Mouse (Mus musculus) retina, embryonic 14.5 days (tissue): ENCODE measurements at regions not wholly inside any gene's neighbourhood (a gene's known extent, or its start where the extent isn't known, plus 50 kb on each side); places are given as distances from the start of the nearest gene placed in this dataset.

Source experiments
- DNase-seq: peaks from one replicate; pipeline ENCODE4 v3.0.0-alpha.2; 2015; ENCODE audit warnings: low spot score

GRCm38 (mm10) chr3:117520461-117520860 is 54.2 kb upstream of the Plppr5 start:
- peak; percentile 78 for DNase-seq

- DNase-seq: no peak
Observed at GRCm38 (mm10) chr3:117508090-117508489, 66.5 kb upstream of the Plppr5 start.

- DNase-seq: no peak
Observed at GRCm38 (mm10) chr3:117506151-117506723, 68.4 kb upstream of the Plppr5 start.

GRCm38 (mm10) chr3:117501107-117501506 is 73.5 kb upstream of the Plppr5 start:
- DNase-seq: peak; percentile 47

- no peak for DNase-seq
Observed at GRCm38 (mm10) chr3:117498138-117498897, 76.3 kb upstream of the Plppr5 start.

GRCm38 (mm10) chr3:117494118-117494517 is 80.5 kb upstream of the Plppr5 start:
- DNase-seq: peak; percentile 55

GRCm38 (mm10) chr3:117487281-117488027 is 87.2 kb upstream of the Plppr5 start:
- no peak for DNase-seq

GRCm38 (mm10) chr3:117486351-117486750 is 88.3 kb upstream of the Plppr5 start:
- no peak for DNase-seq

GRCm38 (mm10) chr3:117480131-117480530 is 94.5 kb upstream of the Plppr5 start:
- DNase-seq: no peak

- DNase-seq: peak; percentile 12
Observed at GRCm38 (mm10) chr3:117459507-117459906, 98.8 kb upstream of the Plppr4 start.

GRCm38 (mm10) chr3:117450559-117450958 is 89.9 kb upstream of the Plppr4 start:
- DNase-seq: peak; percentile 50

GRCm38 (mm10) chr3:117441887-117442286 is 81.2 kb upstream of the Plppr4 start:
- peak; percentile 28 for DNase-seq

- no peak for DNase-seq
Observed at GRCm38 (mm10) chr3:117440294-117440693, 79.6 kb upstream of the Plppr4 start.

GRCm38 (mm10) chr3:117438473-117439114 is 77.9 kb upstream of the Plppr4 start:
- DNase-seq: peak; percentile 93

- DNase-seq: no peak
Observed at GRCm38 (mm10) chr3:117424526-117424925, 63.9 kb upstream of the Plppr4 start.

- DNase-seq: peak; percentile 57
Observed at GRCm38 (mm10) chr3:117412896-117413747, 52.4 kb upstream of the Plppr4 start.
